Mouse (Mus musculus): ENCODE data around the gene Alx3. TPM values are rescaled to one million over a fixed set of nuclear protein-coding genes. Genes with fewer than 3 reads are reported as not detected.

Alx3 gene
- polyA plus RNA-seq, 1 experiment from 2014 or later: not detected

- Histone ChIP-seq H3K4me1 (ENCODE audit: control insufficient read depth in 2 of 2, insufficient read depth in 2 of 2, low read length in 2 of 2) (no peaks in the 10 kb centered on the region), H3K36me3 (ENCODE audit: control insufficient read depth, insufficient read depth, low read length) (peaks cover 12% of the 10 kb centered on the region), H3K27me3 (ENCODE audit: control insufficient read depth, insufficient read depth, low read length) (no peaks in the 10 kb centered on the region), H3K9ac (ENCODE audit: low read length) (no peak overlapping the region), H3K27ac (replicated peaks in 1 of 2; ENCODE audit: control insufficient read depth in 1 of 2, insufficient read depth in 1 of 2, low read depth in 2 of 2, low read length in 2 of 2) (no peak overlapping the region), H3K9me3 (ENCODE audit: control insufficient read depth, low read length) (no peaks in the 10 kb centered on the region), H3K4me2 (ENCODE audit: low read length) (no peak overlapping the region), H3K4me3 (ENCODE audit: control insufficient read depth in 1 of 2, insufficient read depth in 1 of 2, low read depth in 1 of 2, low read length in 2 of 2) (no peak overlapping the region)
- no peak for ATAC-seq (ENCODE audit: insufficient number of reproducible peaks, insufficient read depth, low FRiP score, low read depth)
- 85% methylated on average over 3 of the region's 3 CpGs for WGBS
Observed at GRCm38 (mm10) chr3:107654861-107655260, 60.0 kb downstream of the Alx3 start.

Other genes with a start within 250 kb of the Alx3 start
- 0.08 and 0.12 TPM in 2 replicates for gene Kcnc4, start 135.5 kb upstream of the Alx3 start, polyA plus RNA-seq (2014; fragmentation: Nextera tagmentation; extraction: Ambion mirVana)
- gene Slc6a17, start 77.0 kb upstream of the Alx3 start, polyA plus RNA-seq (2014; fragmentation: Nextera tagmentation; extraction: Ambion mirVana): 4.5 and 5.2 TPM in 2 replicates
- gene Ubl4b, start 40.0 kb upstream of the Alx3 start, polyA plus RNA-seq (2014; fragmentation: Nextera tagmentation; extraction: Ambion mirVana): not detected in 2 replicates
- not detected in 2 replicates for gene Gm10961, start 36.3 kb downstream of the Alx3 start, polyA plus RNA-seq (2014; fragmentation: Nextera tagmentation; extraction: Ambion mirVana)
- 40.3 TPM in 2 replicates for gene Strip1, start 36.7 kb downstream of the Alx3 start, polyA plus RNA-seq (2014; fragmentation: Nextera tagmentation; extraction: Ambion mirVana)
- 63.7 and 64.4 TPM in 2 replicates for gene Ahcyl1, start 101.5 kb downstream of the Alx3 start, polyA plus RNA-seq (2014; fragmentation: Nextera tagmentation; extraction: Ambion mirVana)
- 8.5 and 10.1 TPM in 2 replicates for gene Csf1, start 165.4 kb downstream of the Alx3 start, polyA plus RNA-seq (2014; fragmentation: Nextera tagmentation; extraction: Ambion mirVana)

All from heart, embryonic 14.5 days (tissue).